Mouse (Mus musculus) thymus, adult 2 months (tissue): Measurements from ENCODE around the gene Hspa1b.

Source experiments
- CTCF ChIP-seq: fragments of 200-500 bp; IDR thresholded peaks from 2 replicates; pipeline ENCODE4 v1.5.1; 2012; ENCODE audit warnings: mild to moderate bottlenecking, control low read depth, low read length, moderate library complexity, borderline replicate concordance; ENCODE audit not compliant: control insufficient read depth, poor library complexity, insufficient read depth; ENCODE audit errors: extremely low read depth
- POLR2A ChIP-seq: fragments of 200-500 bp; IDR thresholded peaks from 2 replicates; pipeline ENCODE4 v1.6.1; 2012; ENCODE audit warnings: mild to moderate bottlenecking, low read length, control low read depth, moderate library complexity; ENCODE audit not compliant: control insufficient read depth, poor library complexity, insufficient read depth; ENCODE audit errors: extremely low read depth

GRCm38 (mm10) chr17:34950514-34951455, 8.3 kb downstream of the Hspa1b start:
- TF ChIP-seq POLR2A (no peak), CTCF (no peak)
